Mouse (Mus musculus) intestine, postnatal 0 days (tissue): ENCODE results near the gene Fkbp2. TPM values are rescaled to one million over a fixed set of nuclear protein-coding genes. Genes with fewer than 3 reads are reported as not detected.

Experiments used
- ATAC-seq: fragments of 200-750 bp; cut with Nextera tagmentation; 2 replicates; pipeline ENCODE4 v1.8.0; 2017; ENCODE audit warnings: mild to moderate bottlenecking, moderate TSS enrichment, moderate library complexity
- H3K27ac ChIP-seq: fragments of 300-500 bp; sonication (generic); 2 replicates; pipeline ENCODE4 v1.5.1; 2014; ENCODE audit warnings: mild to moderate bottlenecking, low read depth, low read length, moderate library complexity
- H3K27me3 ChIP-seq: fragments of 300-500 bp; sonication (generic); replicated peaks from 2 replicates; pipeline ENCODE4 v1.6.1; 2014; ENCODE audit warnings: low read length, mixed read lengths; ENCODE audit not compliant: control insufficient read depth, insufficient read depth
- H3K36me3 ChIP-seq: fragments of 300-500 bp; sonication (generic); 2 replicates; pipeline ENCODE4 v1.6.1; 2014; ENCODE audit warnings: mild to moderate bottlenecking, moderate library complexity; ENCODE audit not compliant: control insufficient read depth, insufficient read depth
- H3K4me1 ChIP-seq: fragments of 300-500 bp; sonication (generic); replicated peaks from 2 replicates; pipeline ENCODE4 v1.6.1; 2014; ENCODE audit warnings: antibody characterized with exemption, low read length, mixed read lengths; ENCODE audit not compliant: control insufficient read depth, insufficient read depth
- H3K4me2 ChIP-seq: fragments of 300-500 bp; sonication (generic); replicated peaks from 2 replicates; pipeline ENCODE4 v1.6.1; 2014; ENCODE audit warnings: low read depth, mild to moderate bottlenecking, moderate library complexity
- H3K4me3 ChIP-seq: fragments of 300-500 bp; sonication (generic); 2 replicates; pipeline ENCODE4 v1.5.1; 2014; ENCODE audit warnings: low read depth, low read length
- H3K9ac ChIP-seq: fragments of 300-500 bp; sonication (generic); 2 replicates; pipeline ENCODE4 v1.6.1; 2014; ENCODE audit warnings: mild to moderate bottlenecking, low read depth, low read length
- H3K9me3 ChIP-seq: fragments of 300-500 bp; sonication (generic); 2 replicates; pipeline ENCODE4 v1.6.1; 2016; ENCODE audit warnings: mixed run types; ENCODE audit not compliant: control insufficient read depth
- CTCF ChIP-seq: sonication (generic); IDR thresholded peaks from 2 replicates; pipeline ENCODE4 v1.5.1; 2016; ENCODE audit warnings: low read depth, mild to moderate bottlenecking, control low read depth, antibody characterized with exemption, moderate library complexity
- WGBS: fragments of 180-500 bp; shearing (Covaris S2); extraction: QIAGEN DNeasy Blood & Tissue Kit; methylation state at CpG from one replicate; pipeline ENCODE4 v1.1.7; 2014; 5-methylcytosine and 5-hydroxymethylcytosine counted together
- polyA plus RNA-seq: library from polyadenylated mRNA; unstranded; fragments of >200 nt; fragmentation: Nextera tagmentation; extraction: Ambion mirVana; gene quantifications from 2 replicates; pipeline ENCODE4 v1.2.1, GENCODE M21; 2015

Fkbp2 gene
- polyA plus RNA-seq, 1 experiment from 2014 or later, result 142 TPM

- H3K36me3 ChIP-seq, result 0 out of 2 replicates have a peak, but pooled peaks cover 8% of the 10 kb centered on the region
- H3K4me3 ChIP-seq, result no peak overlapping the region
- H3K4me2 ChIP-seq, result no peak overlapping the region
- WGBS, result 91% methylated on average over 20 of the region's 20 CpGs
- no peaks in the 10 kb centered on the region for H3K27me3 ChIP-seq
- H3K4me1 ChIP-seq, result no peaks in the 10 kb centered on the region
- H3K9me3 ChIP-seq, result no peaks in the 10 kb centered on the region
- H3K9ac ChIP-seq, result no peak overlapping the region
- H3K27ac ChIP-seq, result no peak overlapping the region
- TF ChIP-seq CTCF, result no peak
- ATAC-seq, result no peak
Measured at GRCm38 (mm10) chr19:7014481-7015135, 34.3 kb upstream of the Fkbp2 start.

GRCm38 (mm10) chr19:7013984-7014383, 33.7 kb upstream of the Fkbp2 start:
- Histone ChIP-seq H3K27ac (no peak overlapping the region), H3K9me3 (no peaks in the 10 kb centered on the region), H3K36me3 (0 out of 2 replicates have a peak, but pooled peaks cover 8% of the 10 kb centered on the region), H3K4me1 (no peaks in the 10 kb centered on the region), H3K4me3 (no peak overlapping the region), H3K4me2 (no peak overlapping the region), H3K9ac (no peak overlapping the region), H3K27me3 (no peaks in the 10 kb centered on the region)
- no peak for ATAC-seq
- no peak for TF ChIP-seq CTCF
- 89% methylated on average over 9 of the region's 9 CpGs for WGBS

DNA sequence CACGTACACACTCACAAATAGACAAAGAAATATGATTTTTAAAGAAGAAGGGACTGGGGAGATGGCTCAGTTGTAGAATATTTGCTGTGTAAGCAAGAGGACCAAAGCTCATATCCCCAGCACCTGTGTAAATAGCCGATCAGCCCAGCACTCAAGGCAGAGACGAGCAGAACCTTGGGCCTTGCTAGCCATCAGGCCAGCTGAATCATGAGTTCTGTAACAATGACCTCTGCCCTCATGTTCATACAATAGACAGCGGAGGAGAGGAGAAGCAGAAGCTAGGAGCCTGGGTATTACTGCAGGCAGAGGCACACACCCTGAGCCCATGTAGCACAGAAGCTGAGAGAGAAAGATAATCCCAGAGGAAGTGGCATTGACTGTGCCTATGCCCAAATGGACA, 32.1 kb upstream of the Fkbp2 start:
- H3K9ac ChIP-seq, result no peak overlapping the region
- no peak overlapping the region for H3K4me2 ChIP-seq
- H3K27ac ChIP-seq, result no peak overlapping the region
- ATAC-seq, result 0 out of 2 replicates have a peak, but pooled peaks have one; percentile 44
- H3K4me3 ChIP-seq, result no peak overlapping the region
- H3K36me3 ChIP-seq, result 0 out of 2 replicates have a peak, but pooled peaks cover 8% of the 10 kb centered on the region
- no peaks in the 10 kb centered on the region for H3K4me1 ChIP-seq
- no peaks in the 10 kb centered on the region for H3K27me3 ChIP-seq
- WGBS, result 48% methylated on average over 4 of the region's 4 CpGs
- H3K9me3 ChIP-seq, result no peaks in the 10 kb centered on the region
- TF ChIP-seq CTCF, result no peak

DNA sequence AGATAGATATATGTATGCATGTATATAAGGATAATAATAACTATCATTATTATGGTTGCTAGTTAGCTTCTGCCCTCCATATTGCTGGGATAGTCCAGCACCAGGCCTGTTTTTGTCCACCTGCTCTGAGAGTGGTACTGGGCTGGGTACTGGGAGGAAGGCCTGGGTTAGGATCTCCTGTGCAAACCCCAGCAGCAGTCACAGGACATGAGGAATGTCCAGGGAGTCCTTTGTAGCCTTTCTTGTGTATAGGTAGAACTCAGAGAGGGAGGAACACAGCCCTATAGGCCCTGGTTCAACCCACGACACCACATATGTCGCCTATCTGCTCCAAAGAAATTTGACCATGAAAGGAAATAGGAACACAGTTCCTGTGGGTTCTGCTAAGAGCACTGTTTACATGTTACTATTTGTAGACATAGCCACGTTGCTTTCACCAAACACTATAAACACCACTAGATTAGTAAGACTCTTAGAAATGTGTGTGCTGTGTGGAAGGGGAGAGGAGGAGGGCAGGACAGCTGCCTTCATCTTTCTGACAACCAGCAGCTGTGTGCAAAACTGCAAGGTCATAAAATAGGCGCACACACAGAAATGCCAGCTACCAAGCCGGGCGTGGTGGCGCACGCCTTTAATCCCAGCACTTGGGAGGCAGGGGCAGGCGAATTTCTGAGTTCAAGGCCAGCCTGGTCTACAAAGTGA, 26.7 kb upstream of the Fkbp2 start:
- Histone ChIP-seq H3K9me3 (no peaks in the 10 kb centered on the region), H3K4me2 (no peak overlapping the region), H3K4me1 (no peaks in the 10 kb centered on the region), H3K36me3 (no peaks in the 10 kb centered on the region), H3K27ac (peak overlapping the region; percentile 46; the same call in 1 of the 2 replicates), H3K9ac (no peak overlapping the region), H3K4me3 (no peak overlapping the region), H3K27me3 (no peaks in the 10 kb centered on the region)
- no peak for TF ChIP-seq CTCF
- WGBS, result 61% methylated on average over 9 of the region's 9 CpGs
- no peak; the same call in 1 of the 2 replicates for ATAC-seq

DNA sequence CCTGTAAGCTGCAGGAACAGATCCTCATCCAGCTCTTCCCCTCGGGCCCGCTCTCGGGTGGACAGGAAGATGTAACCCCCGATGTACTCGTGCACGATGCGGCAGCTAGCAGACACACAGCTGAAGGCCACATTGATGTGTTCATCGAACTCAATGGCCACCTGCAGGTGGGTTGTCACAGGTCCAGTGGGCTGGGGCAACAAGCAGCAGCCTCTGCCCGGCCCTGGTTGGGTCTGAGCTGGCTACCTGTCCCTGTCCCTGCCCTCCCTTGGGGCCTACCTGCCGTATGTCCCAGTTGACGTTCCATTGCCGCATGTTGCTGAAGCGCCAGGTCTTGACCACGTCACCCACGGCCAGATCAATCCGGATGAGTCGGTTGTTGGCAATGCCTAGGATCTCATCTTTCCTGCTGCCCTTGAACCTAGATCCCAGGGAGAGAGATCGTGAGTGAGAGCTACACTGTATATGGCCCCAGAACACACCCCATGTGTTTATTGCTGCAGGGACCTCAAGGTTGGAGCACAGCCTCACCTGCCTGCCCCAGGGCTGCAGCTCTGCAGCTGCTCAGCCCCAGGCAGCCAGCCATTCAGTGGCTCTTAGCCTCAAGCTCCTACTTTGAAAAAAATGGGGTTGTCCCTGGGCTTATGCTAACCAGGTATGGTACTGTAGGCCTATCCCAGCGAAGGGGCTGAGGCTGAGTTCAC, 19.2 kb upstream of the Fkbp2 start:
- Histone ChIP-seq H3K4me3 (no peak overlapping the region), H3K9me3 (no peaks in the 10 kb centered on the region), H3K27ac (peak overlapping the region; percentile 73; the same call in 1 of the 2 replicates), H3K36me3 (peaks cover 10% of the 10 kb centered on the region; the same call in 1 of the 2 replicates), H3K9ac (no peak overlapping the region), H3K27me3 (no peaks in the 10 kb centered on the region), H3K4me2 (no peak overlapping the region), H3K4me1 (peaks cover 7% of the 10 kb centered on the region; the same call in 1 of the 2 replicates)
- peak; percentile 81 for ATAC-seq
- TF ChIP-seq CTCF, result no peak
- WGBS, result 77% methylated on average over 19 of the region's 19 CpGs

- Histone ChIP-seq H3K27ac (no peak overlapping the region), H3K4me1 (peaks cover 11% of the 10 kb centered on the region; the same call in 1 of the 2 replicates), H3K4me3 (no peak overlapping the region), H3K27me3 (no peaks in the 10 kb centered on the region), H3K9me3 (no peaks in the 10 kb centered on the region), H3K36me3 (peaks cover 10% of the 10 kb centered on the region; the same call in 1 of the 2 replicates), H3K9ac (no peak overlapping the region), H3K4me2 (no peak overlapping the region)
- no peak for ATAC-seq
- WGBS, result 85% methylated on average over 9 of the region's 9 CpGs
- no peak for TF ChIP-seq CTCF
Measured at GRCm38 (mm10) chr19:6997721-6998290, 17.5 kb upstream of the Fkbp2 start.
